Mouse (Mus musculus) kidney, adult 11 months (tissue): ENCODE results near the gene Rragd.

Experiments
- DNase-seq: peaks from one replicate; pipeline ENCODE4 v3.0.0; 2022

Rragd gene

DNA sequence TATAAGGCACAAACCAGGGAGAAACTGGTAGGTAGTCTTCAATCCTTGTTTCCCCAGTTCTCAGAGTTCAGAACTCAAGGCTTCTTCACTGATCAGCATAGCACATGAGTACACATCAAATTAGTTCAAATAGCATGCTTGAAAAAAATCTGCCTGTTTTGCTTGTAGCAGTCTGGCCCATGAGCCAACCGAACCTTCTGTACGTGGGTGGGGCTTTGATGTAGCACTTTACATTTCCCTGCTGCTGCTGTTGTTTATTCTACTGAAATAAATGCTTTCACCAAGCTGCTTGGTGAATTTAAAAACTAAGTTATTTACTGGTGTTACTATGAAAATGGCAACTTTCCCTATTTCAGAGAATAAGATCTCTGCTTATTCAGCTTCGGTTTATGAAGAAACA is 69.2 kb downstream of the Rragd start:
- no peak for DNase-seq

DNA sequence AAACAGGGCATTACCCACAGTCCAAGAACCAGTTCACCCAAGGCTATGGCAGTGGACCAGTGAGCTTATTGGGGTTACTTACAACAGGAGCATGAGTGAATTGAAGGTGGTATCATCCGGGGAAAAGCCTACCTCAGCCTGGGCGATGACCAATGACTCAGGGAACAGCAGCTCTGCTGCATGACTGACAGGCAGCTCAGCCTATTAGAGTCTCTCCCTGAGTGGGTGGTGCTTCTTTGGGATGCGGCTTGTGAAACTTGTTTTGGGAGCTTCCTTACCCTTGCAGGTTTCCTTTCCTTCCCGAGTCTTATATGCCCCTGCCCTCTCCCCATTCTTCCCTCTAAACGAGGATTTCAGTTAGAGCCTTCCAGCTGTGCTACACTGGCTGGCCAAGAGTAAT is 69.8 kb downstream of the Rragd start:
- no peak for DNase-seq

DNA sequence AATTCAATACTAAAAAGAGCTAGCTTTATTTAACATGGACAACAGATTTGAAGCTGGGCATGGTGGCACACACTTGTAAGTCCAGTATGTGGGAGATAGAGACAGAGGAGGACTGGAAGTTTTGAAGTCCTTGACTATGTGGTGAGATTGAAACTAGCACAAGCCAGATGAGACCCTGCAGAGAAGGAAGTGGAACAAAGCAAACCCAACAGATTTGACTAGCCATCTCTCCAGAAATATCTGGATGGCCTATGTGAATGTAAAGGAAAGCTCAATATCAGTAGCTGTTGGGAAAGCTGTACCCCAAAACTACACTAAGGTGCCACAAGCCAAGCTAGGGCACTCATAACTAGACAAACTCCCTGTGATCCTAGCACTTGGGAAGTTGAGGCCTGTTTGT is 71.6 kb downstream of the Rragd start:
- no peak for DNase-seq

DNA sequence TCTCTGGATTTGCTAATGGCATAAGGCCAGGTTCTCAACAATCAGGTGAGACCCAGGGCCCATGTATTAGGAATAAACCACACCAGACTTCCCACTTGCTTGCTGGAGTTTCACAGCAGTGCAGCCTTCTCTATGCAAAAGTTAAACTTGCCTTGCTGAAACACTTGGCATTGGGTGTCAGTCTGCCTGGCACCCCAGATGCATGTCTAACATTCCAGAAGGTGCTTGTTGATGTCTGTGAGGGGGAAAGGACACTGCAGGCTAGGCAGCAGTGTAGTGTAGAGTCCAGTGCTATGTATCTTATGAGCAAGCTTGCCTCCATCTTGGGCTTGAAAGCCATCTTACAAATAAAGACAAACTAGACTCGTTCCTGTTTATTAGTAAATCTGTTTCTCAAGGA is 73.5 kb downstream of the Rragd start:
- no peak for DNase-seq

DNA sequence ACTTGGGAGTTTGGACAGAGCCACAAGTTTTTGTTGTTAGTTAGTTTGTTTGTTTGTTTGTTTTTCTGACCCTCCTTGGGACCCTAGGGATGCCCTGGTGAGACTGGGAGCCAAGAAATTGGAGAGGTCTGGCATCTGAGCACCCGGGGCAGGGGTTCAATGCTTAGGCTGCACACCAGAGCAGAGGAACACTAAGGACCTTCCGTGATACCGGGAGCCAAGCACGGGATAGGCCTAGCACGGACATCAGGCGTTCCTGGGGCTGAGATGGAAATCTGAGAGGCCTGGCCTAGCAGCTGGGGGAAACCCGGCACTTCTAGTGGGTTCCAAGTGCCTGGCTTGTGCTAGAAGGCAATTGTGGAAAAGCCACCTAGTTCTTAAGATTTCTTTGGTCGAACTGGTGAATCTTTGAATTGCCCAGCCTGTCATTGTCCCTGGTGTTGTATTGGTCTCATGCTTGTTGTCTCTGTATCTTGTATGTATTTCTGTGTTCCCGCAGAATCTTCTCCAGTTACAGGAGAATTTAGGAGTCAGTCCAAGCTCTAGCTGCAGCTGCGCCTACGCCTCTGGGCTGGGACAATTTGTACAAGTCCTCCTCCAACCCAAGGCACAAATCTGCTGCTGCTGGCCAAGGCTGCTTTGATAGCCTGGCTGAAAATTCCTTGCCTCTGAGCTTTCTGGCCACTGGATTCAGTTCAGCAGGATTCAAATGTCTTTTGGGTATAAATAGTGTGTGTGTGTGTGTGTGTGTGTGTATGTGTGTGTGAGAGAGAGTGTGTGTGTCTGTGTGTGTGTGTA is 75.3 kb downstream of the Rragd start:
- no peak for DNase-seq

DNA sequence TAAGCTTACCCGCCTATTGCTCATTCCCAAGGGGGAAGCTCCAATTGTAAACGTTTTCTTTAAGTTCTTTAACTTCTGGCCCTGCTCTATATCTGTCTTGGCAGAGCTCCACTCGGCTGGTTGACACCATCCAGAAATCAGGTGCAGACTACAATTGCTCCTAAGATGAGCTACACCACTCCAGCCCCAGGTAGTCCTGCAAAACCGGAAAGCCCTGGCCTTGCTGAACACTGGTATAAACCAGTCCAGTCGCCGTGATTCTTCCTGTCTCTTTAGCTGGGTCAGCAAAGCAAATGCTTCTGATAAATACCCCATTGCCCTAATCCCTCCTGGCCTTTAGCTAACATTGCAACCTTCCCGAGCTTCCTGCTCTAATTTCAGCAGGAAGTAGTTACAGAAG is 78.3 kb downstream of the Rragd start:
- no peak for DNase-seq

DNA sequence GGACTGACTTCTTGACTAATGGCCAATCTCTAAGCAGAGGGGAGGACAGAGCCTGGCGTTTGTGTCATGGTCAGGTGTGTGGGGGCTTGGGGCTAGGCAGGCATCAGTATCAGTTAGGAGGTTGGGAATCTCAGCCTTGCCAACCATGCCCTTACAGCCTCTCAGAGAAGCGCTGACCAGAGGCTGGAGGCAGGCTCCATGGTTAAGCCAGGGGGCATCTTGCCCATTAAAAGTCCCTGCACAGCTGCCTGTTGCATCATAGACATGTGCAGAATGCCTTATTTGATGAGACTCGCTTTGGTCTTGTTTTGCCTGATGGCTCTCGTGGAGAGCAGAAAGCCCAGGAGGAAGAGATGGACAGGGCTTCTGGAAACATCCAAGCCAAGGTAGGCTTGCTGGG is 80.1 kb downstream of the Rragd start, which contains the start of gene Gabrr2:
Gene Gabrr2, plus strand, starts transcription at position 19 of the 400 bp plus-strand sequence.
- no peak for DNase-seq

DNA sequence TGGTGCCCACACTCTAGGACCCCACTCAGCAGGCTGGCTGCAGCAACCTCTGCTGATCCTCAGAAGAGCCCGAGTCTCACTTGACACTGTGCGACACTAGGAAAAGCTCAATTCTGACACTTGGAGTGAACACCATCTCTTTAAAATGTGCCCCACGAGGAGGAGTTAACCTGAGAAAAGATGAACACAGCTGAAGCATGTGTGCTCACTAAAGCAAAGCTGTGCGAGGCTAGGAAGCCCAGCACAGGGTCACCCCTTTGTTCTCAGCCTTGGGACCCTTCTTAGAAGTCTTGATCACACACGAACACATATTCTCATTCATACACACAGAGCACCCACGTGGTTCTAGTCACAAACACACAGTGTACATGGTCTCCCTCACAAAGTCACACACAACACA is 82.1 kb downstream of the Rragd start:
- no peak for DNase-seq

DNA sequence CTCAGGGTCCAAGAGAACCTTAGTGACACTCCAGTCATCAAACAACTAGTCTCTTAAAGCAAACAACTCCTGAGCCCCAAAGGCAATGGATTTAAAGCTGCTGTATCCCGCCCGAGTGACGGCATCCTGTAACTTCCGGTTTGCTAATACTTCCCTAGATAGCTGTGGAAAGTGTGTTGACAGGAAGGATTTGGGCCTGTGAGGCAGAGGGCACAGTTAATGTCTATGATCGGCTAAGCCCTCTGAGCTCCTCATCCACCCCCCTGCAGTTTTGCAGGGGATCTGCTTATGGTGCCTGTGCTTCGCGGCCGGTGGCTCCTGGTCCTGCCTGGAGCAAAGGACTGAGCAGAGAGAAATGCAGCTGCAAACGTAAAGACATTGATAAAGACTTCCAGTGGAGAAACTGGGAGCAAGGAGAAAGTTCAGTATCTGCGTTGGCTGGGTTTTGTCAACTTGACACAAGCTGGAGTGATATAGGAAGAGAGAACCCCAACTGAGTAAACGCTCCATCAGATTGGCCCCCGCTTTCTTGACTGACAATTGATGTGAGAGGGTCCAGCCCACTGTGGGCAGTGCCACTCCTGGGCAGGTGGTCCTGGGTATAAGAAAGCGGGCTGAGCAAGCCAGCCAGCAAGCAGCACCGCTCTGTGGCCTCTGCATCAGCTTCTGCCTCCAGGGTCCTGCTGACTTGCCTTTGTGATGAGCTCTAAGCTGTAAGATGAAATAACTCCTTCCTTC is 83.6 kb downstream of the Rragd start:
- no peak for DNase-seq

DNA sequence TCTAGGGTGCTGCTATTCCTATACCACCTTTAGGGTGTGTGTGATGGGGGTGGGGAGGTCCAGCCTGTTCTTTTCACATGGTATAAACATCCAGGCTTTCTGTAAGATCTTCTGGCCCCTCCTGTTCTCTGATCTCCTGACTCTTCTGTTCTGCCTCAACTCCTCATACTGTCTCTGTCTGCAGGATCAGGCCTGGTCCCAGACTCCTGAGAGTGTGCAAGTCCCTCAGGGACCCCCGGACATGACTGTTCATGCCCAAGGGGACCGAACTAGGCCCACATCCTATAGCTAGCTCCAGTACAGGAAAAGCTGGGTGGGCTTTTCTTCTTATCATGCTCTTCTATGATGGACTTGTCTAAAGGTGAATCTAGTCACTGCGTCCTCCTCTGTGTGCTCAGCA is 84.5 kb downstream of the Rragd start:
- DNase-seq: no peak

DNA sequence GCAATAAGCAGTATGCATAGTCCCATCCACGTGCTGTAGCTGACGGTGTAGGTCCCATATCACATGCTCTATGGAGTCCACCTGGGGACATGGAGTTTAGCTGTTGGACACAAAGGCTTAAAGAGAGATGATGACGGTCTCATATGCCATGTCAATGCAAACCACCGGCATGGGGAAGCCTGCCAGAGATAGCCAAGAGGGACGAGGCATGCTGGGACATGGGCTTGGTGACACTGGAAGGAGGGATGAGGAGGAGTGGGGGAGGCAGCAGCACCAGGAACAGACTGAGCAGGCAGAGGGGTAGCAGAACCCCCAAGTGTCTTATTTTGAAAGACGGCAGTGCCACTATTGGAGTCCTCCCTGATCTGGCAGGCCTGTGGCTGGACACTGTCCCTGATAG is 85.0 kb downstream of the Rragd start:
- DNase-seq: no peak

DNA sequence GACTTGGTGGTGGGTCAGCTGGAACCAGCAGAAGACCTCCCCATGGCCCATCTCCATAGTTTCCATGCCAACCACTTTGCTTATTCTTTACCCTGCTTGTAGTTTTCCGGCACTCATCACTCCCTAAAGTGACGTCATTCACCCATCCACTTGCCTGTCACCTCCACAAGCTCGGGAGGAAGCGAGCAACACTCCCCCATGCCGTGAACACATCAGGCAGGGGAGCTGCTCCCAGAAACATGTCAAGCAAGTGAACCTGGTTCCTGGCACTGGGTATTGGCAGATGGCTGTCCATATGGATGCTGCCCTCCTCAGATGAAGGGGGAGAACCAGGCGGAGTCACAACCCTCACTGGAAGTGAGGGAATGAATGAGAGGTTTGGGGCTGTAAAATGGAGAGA is 86.1 kb downstream of the Rragd start:
- no peak for DNase-seq

DNA sequence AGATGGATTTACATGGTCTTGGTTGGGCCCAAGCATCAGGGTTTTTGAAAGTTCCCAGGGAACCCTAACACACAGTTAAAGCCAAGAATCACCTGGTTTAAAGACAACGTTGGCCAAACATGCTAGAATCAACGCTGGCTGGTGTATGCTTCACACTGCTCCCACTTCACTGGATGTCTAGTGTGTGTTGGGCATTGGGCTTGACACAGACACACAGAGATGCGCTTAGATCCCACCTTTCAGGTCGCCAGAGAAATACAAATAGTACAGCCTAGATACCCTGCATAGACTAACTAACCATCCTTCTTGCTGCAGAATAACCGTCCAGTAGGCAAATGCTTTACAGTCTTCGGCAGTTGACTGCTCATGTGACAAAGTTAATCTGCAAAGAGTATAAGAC is 87.5 kb downstream of the Rragd start:
- no peak for DNase-seq

DNA sequence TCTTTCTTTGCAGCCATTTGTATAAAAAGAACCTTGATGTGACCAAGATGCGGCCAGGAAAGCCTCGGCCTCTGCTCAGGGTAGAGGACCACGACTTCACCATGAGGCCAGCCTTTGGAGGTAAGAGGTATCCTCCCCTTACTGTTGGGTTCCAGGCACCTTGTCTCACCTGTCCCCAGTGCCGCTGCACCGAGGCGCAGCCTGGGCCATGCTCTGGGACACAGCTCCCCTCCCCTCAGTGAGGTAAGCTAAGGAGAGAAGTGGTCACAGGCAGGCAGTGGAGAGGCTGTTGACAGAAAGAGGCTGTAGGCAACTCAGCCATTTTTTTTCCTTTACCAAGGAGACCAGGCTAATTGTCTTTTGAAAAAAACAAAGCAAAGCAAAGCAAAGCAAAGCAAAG is 88.5 kb downstream of the Rragd start:
- DNase-seq: no peak
